Mouse (Mus musculus) brain, adult 10 weeks (tissue): Measurements from ENCODE around the gene Efna4. TPM values are rescaled to one million over a fixed set of nuclear protein-coding genes. Genes with fewer than 3 reads are reported as not detected.

Source experiments
- polyA plus RNA-seq: library from polyadenylated mRNA; stranded (reverse); fragments of 350-450 nt; fragmentation: Illumina TruSeq; extraction: RNeasy Lipid Tissue Mini Kit (QIAGEN cat#74804); gene quantifications from one replicate; pipeline ENCODE4 v1.2.3, GENCODE M21; 2015; ENCODE audit warnings: low read depth, low replicate concordance

Efna4 gene
- polyA plus RNA-seq = not detected

DNA sequence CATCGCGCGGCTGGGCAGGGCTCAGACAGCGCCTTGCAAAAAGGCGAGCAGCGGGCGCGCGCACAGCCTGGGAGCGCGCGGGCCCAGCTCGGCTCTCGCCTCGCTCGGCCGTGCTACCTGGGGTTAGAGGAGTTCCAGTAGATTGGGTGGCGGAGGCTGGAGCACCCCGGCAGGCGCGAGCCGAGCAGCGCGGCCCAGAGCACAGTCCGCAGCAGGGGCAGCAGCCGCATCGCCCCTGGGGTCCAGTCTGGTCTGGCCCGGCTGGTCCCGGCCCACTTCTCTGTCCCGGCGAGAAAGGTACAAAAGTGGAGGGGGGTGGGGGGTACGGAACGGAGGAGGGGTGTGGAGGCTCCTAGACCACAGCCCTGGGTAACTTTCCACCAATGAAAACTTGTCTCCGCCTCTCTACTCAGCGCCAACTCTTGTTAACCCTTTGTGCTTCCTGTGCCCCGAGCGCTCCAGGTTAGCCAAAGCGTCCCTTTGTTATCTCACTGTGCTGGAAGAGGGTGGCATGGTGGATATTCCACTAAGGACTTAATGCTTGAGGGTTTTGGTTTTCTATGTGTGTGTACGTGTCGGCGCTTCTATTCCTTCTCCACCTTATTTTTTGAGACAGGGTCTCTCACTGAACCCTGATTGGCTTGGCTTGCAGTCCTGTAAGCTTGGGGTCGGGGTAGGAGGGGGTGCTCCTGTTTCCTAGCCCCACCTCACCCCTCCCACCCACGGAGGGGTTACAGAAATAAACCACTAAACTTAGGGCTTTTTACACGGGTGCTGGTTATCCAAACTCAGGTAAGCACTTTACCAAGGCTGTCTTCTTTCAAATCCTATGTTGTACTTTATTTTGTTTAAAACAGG lies at the start of gene Efna4:
Gene Efna4, minus strand, starts transcription at position 308 of the 858 bp plus-strand sequence.

DNA sequence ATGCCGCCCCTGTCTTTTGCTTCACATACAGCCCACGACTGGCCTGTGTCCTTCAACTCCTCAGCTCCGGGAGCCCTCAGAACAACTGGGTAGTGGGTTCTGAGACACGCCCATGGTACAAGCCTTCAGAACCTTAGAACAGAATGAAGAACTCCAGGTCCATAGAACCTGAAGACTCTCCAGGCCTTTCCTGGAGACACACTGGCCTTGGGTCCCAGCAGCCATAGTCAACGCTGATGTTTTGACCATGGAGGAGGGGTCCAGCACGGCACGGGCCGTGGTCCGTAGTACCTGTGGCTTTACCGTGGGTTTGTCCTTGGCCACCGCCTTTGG lies 27.3 kb upstream of the Efna4 start, which contains the start of gene Dcst1:
Gene Dcst1, minus strand, starts transcription at position 101 of the 333 bp plus-strand sequence.

DNA sequence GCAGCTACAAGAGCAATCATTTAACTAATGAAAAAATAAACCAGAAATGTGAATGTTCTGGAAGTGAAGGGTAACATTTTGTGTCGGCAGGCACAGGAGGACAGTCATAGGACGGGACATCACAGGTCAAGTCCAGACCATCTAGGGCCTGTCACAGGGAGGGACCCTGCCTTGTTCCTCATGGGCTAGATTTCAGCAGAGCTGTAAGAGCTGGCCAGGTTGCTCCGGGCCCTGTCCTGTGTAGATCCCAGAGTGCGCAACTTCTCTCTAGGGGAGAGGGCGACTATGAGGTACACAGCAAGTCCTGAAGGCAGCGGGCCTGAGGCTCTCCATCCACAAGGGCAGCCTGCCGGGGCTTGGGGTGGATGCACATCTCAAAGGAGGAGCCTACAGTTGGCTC lies 23.8 kb upstream of the Efna4 start, which contains the start of gene Dcst2:
Gene Dcst2, plus strand, starts transcription at position 301 of the 400 bp plus-strand sequence.

DNA sequence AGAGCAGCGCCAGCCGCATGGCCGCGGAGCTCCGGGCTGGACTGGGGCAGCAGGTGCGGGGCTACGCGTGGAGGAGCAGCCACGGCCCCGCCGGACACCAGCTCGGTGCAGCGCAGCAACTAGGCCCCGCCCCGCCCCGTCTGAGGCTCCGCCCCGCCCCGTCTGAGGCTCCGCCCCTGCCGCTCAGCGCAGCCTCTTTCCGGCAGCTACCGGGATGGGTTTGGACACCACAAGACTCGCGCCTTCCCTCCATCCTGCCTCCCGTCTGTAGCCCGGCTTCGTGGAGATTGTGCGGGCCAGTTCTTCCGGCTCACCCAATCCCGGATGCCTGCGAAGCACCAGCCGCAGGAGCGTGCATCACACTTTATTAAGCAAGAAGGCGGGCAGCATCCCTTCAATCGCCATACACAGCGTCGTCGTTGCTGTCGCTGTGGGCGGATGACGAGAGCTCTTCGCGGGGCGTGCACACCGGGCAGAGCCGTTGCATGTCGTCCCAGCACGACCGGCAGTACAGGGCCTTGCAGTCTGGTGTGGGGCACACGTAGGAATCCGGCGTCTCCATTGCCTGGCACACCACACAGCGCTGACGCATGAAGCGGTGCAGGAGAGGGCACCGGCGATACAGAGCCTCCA lies 12.2 kb upstream of the Efna4 start, which contains the start of gene Adam15:
Gene Adam15, minus strand, starts transcription at position 128 of the 633 bp plus-strand sequence.

DNA sequence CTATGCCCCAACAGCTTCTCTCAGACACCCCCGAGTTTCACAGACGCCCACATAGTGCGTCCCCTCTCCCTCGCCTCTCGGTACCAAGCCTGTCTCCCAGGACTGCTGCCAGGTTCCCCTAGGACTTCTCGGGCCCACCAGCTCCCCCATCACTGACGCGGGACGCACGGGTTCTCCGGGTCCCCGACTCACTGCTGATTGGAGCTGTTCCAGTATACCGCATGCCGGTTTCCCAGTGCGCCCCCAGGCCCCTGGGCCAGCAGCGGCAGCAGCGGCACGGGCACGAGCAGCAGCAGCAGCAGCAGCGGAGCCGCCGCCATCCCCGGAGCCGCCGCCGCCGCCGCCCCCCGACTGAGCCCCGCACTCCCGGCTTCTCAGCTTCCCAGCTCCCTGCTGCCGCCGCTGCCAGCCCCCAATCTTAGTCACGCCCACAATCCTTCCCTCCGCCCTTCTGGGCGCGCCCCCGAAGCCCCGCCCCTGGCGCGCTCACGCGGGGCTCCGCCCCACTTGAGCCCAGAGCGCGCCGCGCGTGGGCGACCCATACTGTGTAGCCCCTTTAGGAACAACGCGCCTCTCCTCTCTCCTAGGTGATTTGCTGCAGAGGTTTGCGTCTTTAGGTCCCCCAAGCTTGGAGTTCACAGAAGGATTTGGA lies 15.2 kb downstream of the Efna4 start, which contains the start of gene Efna3:
Gene Efna3, minus strand, starts transcription at position 452 of the 652 bp plus-strand sequence.

Other genes starting within 250 kb of the Efna4 start
- 130 TPM for gene Rusc1, start 244.7 kb downstream of the Efna4 start, polyA plus RNA-seq
- not detected for gene Gm43738, start 236.9 kb downstream of the Efna4 start, polyA plus RNA-seq
- gene Fdps, start 236.1 kb downstream of the Efna4 start, polyA plus RNA-seq = 98.7 TPM
- gene Pklr, start 201.9 kb downstream of the Efna4 start, polyA plus RNA-seq = not detected
- gene Hcn3, start 177.8 kb downstream of the Efna4 start, polyA plus RNA-seq = 8.9 TPM
- 35.8 TPM for gene Clk2, start 173.2 kb downstream of the Efna4 start, polyA plus RNA-seq
- gene Scamp3, start 160.6 kb downstream of the Efna4 start, polyA plus RNA-seq = 70.0 TPM
- gene Fam189b, start 154.9 kb downstream of the Efna4 start, polyA plus RNA-seq = 38.8 TPM
- 53.9 TPM for gene Gba, start 135.1 kb downstream of the Efna4 start, polyA plus RNA-seq
- gene Thbs3, start 122.8 kb downstream of the Efna4 start, polyA plus RNA-seq = 26.1 TPM
- gene Mtx1, start 110.9 kb downstream of the Efna4 start, polyA plus RNA-seq = 99.5 TPM
- gene Muc1, start 109.0 kb downstream of the Efna4 start, polyA plus RNA-seq = 0.33 TPM
- 68.5 TPM for gene Krtcap2, start 92.1 kb downstream of the Efna4 start, polyA plus RNA-seq
- 53.6 TPM for gene Trim46, start 91.7 kb downstream of the Efna4 start, polyA plus RNA-seq
- gene Dpm3, start 78.7 kb downstream of the Efna4 start, polyA plus RNA-seq = 107 TPM
- gene Slc50a1, start 67.5 kb downstream of the Efna4 start, polyA plus RNA-seq = 61.6 TPM
- gene Efna1, start 56.9 kb downstream of the Efna4 start, polyA plus RNA-seq = 9.0 TPM
- gene Efna3, start 15.1 kb downstream of the Efna4 start, polyA plus RNA-seq = 43.7 TPM
- 137 TPM for gene Adam15, start 12.0 kb upstream of the Efna4 start, polyA plus RNA-seq
- 0.19 TPM for gene Dcst2, start 23.9 kb upstream of the Efna4 start, polyA plus RNA-seq
- gene Dcst1, start 27.2 kb upstream of the Efna4 start, polyA plus RNA-seq = not detected
- 17.3 TPM for gene Zbtb7b, start 56.7 kb upstream of the Efna4 start, polyA plus RNA-seq
- gene Lenep, start 64.8 kb upstream of the Efna4 start, polyA plus RNA-seq = 5.2 TPM
- 29.1 TPM for gene Flad1, start 73.8 kb upstream of the Efna4 start, polyA plus RNA-seq
- 4.6 TPM for gene Cks1b, start 80.4 kb upstream of the Efna4 start, polyA plus RNA-seq
- 11.6 TPM for gene Shc1, start 80.4 kb upstream of the Efna4 start, polyA plus RNA-seq
- gene Pygo2, start 92.2 kb upstream of the Efna4 start, polyA plus RNA-seq = 35.5 TPM
- 34.8 TPM for gene Pbxip1, start 98.7 kb upstream of the Efna4 start, polyA plus RNA-seq
- 72.8 TPM for gene Pmvk, start 116.5 kb upstream of the Efna4 start, polyA plus RNA-seq
- gene Kcnn3, start 182.1 kb upstream of the Efna4 start, polyA plus RNA-seq = 12.7 TPM